Mouse (Mus musculus) ES-E14 (cell line): ENCODE measurements at regions not wholly inside any gene's neighbourhood (a gene's known extent, or its start where the extent isn't known, plus 50 kb on each side); places are given as distances from the start of the nearest gene placed in this dataset.
"Not testable (repeated sequence)": the region's sequence is repeated elsewhere in the genome, so short reads cannot be mapped to it uniquely, and the experiment has no call there.

Experiments
- DNase-seq: peaks from one replicate; pipeline ENCODE4 v3.0.0-alpha.2; 2013; ENCODE audit warnings: low read depth, low spot score
- H3K27ac ChIP-seq: 2 replicates; pipeline ENCODE4 v1.5.1; 2012; ENCODE audit warnings: low read depth, mild to moderate bottlenecking, low read length, moderate library complexity, mixed read lengths; ENCODE audit not compliant: poor library complexity, insufficient read depth, severe bottlenecking
- H3K36me3 ChIP-seq: 2 replicates; pipeline ENCODE4 v1.6.1; 2012; ENCODE audit warnings: mild to moderate bottlenecking, low read length, moderate library complexity, mixed read lengths; ENCODE audit not compliant: control insufficient read depth, poor library complexity, insufficient read depth, severe bottlenecking
- H3K4me1 ChIP-seq, 2 experiments: fragments of 150-350 bp in 1 of 2; sonication (generic) in 1 of 2; 2 replicates each; pipeline ENCODE4 v1.6.1; 2012; ENCODE audit warnings: low read length in 2 of 2, mild to moderate bottlenecking in 1 of 2, mixed read lengths in 1 of 2; ENCODE audit not compliant: control insufficient read depth in 2 of 2, insufficient read depth in 2 of 2, poor library complexity in 1 of 2
- H3K4me3 ChIP-seq, 2 experiments: fragments of 150-350 bp in 1 of 2; sonication (generic) in 1 of 2; 2 replicates each; pipeline ENCODE4 v1.5.1; 2012; ENCODE audit warnings: low read length in 2 of 2, low read depth in 1 of 2, mild to moderate bottlenecking in 1 of 2, mixed read lengths in 1 of 2; ENCODE audit not compliant: insufficient read depth in 1 of 2, poor library complexity in 1 of 2, severe bottlenecking in 1 of 2
- H3K9ac ChIP-seq: 2 replicates; pipeline ENCODE4 v1.6.1; 2012; ENCODE audit warnings: low read depth, mild to moderate bottlenecking, low read length, mixed read lengths; ENCODE audit not compliant: poor library complexity, insufficient read depth, severe bottlenecking
- H3K9me3 ChIP-seq: fragments of 150-350 bp; sonication (generic); 2 replicates; pipeline ENCODE4 v1.6.1; 2012; ENCODE audit warnings: low read depth, mild to moderate bottlenecking, low read length; ENCODE audit not compliant: control insufficient read depth, insufficient read depth
- CHD2 ChIP-seq: IDR thresholded peaks from 2 replicates; pipeline ENCODE4 v1.6.1; 2014; ENCODE audit warnings: mild to moderate bottlenecking, low read depth, low read length, inconsistent platforms
- HCFC1 ChIP-seq: IDR thresholded peaks from 2 replicates; pipeline ENCODE4 v1.6.1; 2012; ENCODE audit warnings: low read length, inconsistent platforms, borderline replicate concordance; ENCODE audit not compliant: insufficient read depth
- MAFK ChIP-seq: IDR thresholded peaks from 2 replicates; pipeline ENCODE4 v1.6.1; 2014; ENCODE audit warnings: mild to moderate bottlenecking, low read depth, low read length, inconsistent platforms; ENCODE audit not compliant: insufficient read depth
- ZC3H11A ChIP-seq: IDR thresholded peaks from 2 replicates; pipeline ENCODE4 v1.6.1; 2012; ENCODE audit warnings: low read depth, mild to moderate bottlenecking, inconsistent platforms, low read length, borderline replicate concordance
- ZNF384 ChIP-seq: IDR thresholded peaks from 2 replicates; pipeline ENCODE4 v1.6.1; 2012; ENCODE audit warnings: low read depth, low read length, inconsistent platforms
- in situ Hi-C, 2 experiments: fragments of 600-800 bp; cut with MboI; formaldehyde crosslinking; loops; one replicate each; pipeline ENCODE4 v1.15.1; 2025; ENCODE audit warnings: low sequenced_read_pairs in 2 of 2, inconsistent platforms in 1 of 2; ENCODE audit not compliant: unreplicated experiment in 2 of 2

DNA sequence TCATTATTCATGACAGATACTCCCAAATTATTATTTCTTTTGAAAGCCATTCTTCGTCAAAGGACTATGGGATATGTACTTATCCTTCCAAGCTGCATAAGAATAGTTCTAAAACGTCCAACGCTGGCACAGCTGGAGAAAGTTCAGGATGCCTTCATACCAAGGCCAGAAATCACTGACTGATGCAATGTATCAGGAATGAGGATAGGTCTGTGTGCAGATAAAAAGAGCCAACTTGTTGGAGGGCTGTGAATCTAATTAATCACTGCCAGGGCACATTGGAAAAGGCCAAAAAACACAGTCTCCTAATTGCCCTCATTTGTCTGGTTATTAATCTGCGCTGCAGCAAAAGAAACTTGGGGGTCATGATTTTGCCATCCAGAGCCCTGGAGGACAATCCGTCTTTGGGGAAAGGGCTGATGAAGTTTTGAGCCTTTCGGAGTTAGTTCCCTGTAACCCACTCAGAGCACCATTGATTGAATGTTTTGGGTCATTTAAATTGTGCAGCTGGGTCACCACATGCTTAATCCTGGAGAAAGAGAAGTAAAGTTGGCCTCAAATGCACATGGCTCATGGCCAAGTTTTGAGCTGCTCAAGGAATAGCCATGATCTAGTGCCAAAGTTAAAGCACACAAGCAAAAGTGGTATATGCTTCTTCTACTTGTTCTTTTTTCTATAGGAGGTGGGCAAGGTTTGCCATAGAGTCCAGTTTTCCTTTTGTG lies 248.0 kb upstream of the Sfrp2 start:
- Histone ChIP-seq H3K36me3 (no peaks in the 10 kb centered on the region), H3K9me3 (no peaks in the 10 kb centered on the region), H3K4me1 (no peaks in the 10 kb centered on the region), H3K27ac (no peak overlapping the region), H3K4me3 (no peak overlapping the region), H3K9ac (no peak overlapping the region)
- DNase-seq, result no peak
- TF ChIP-seq CHD2, result no peak
- no peak for TF ChIP-seq HCFC1
- TF ChIP-seq ZNF384, result no peak
- no peak for TF ChIP-seq MAFK
- no peak for TF ChIP-seq ZC3H11A
- in situ Hi-C loops, result loop anchor here in 1 of 2 experiments (25.0 kb wide), 1 partner anchor 169 kb away; no protein-coding TSS in a partner anchor

GRCm38 (mm10) chr3:83530243-83530847 lies 235.8 kb upstream of the Sfrp2 start:
- no peaks in the 10 kb centered on the region for H3K36me3 ChIP-seq
- H3K4me1 ChIP-seq, result no peaks in the 10 kb centered on the region
- no peak overlapping the region for H3K27ac ChIP-seq
- no peak overlapping the region for H3K4me3 ChIP-seq
- TF ChIP-seq ZNF384 (no peak), ZC3H11A (no peak), MAFK (no peak), CHD2 (no peak), HCFC1 (no peak)
- H3K9me3 ChIP-seq, result no peaks in the 10 kb centered on the region
- DNase-seq, result no peak
- H3K9ac ChIP-seq, result no peak overlapping the region
- in situ Hi-C loops, result no loop called here

- DNase-seq, H3K27ac ChIP-seq, H3K9me3 ChIP-seq, H3K36me3 ChIP-seq, H3K4me3 ChIP-seq, in situ Hi-C loops, H3K4me1 ChIP-seq, H3K9ac ChIP-seq: not testable (repeated sequence)
Observed at GRCm38 (mm10) chr3:83536624-83537023, 229.5 kb upstream of the Sfrp2 start.

- TF ChIP-seq HCFC1, result no peak
- no peak for TF ChIP-seq ZC3H11A
- TF ChIP-seq ZNF384, result no peak
- TF ChIP-seq CHD2, result no peak
- TF ChIP-seq MAFK, result no peak
- Histone ChIP-seq H3K36me3 (no peaks in the 10 kb centered on the region), H3K27ac (no peak overlapping the region), H3K4me1 (no peaks in the 10 kb centered on the region), H3K4me3 (no peak overlapping the region), H3K9ac (no peak overlapping the region), H3K9me3 (no peaks in the 10 kb centered on the region)
- no peak for DNase-seq
- in situ Hi-C loops, result no loop called here
Observed at GRCm38 (mm10) chr3:83537231-83537630, 228.9 kb upstream of the Sfrp2 start.

DNA sequence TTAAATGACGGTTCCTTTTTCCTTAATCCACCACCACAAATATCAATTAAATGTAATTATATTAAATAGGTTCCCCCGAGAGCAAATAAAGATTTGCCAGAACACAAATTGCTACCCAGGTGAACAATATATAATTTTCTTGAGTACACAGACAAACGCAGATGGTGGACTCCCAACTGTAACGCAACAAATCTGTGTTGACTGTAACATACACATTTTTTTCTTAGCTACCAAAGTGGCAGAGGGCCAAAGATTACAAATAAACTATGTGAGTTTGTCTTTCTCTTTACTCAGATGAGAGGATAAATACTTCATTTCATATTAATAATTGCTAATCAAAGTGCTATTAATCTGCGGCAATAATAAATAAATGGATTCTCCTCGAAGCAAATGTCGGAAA lies 228.4 kb upstream of the Sfrp2 start:
- Histone ChIP-seq H3K4me3 (no peak overlapping the region), H3K36me3 (no peaks in the 10 kb centered on the region), H3K4me1 (no peaks in the 10 kb centered on the region), H3K27ac (no peak overlapping the region), H3K9me3 (no peaks in the 10 kb centered on the region), H3K9ac (no peak overlapping the region)
- no peak for TF ChIP-seq HCFC1
- TF ChIP-seq CHD2, result no peak
- TF ChIP-seq ZNF384, result no peak
- TF ChIP-seq ZC3H11A, result no peak
- TF ChIP-seq MAFK, result no peak
- in situ Hi-C loops, result no loop called here
- DNase-seq, result no peak
